Mouse (Mus musculus): Measurements from ENCODE around the gene Man1a2. TPM values are rescaled to one million over a fixed set of nuclear protein-coding genes. Genes with fewer than 3 reads are reported as not detected.

The Man1a2 gene
- polyA plus RNA-seq, 1 experiment, result 33.7 TPM

- peak in 1 of 2 experiments; percentile 28 for DNase-seq (ENCODE audit: extremely low spot score in 1 of 2, low spot score in 1 of 2)
Measured at GRCm38 (mm10) chr3:100572571-100573183, 112.6 kb downstream of the Man1a2 start.

- DNase-seq (ENCODE audit: extremely low spot score in 1 of 2, low spot score in 1 of 2), result peak in 1 of 2 experiments; percentile 42
Measured at GRCm38 (mm10) chr3:100568443-100569390, 116.6 kb downstream of the Man1a2 start.

- DNase-seq (ENCODE audit: extremely low spot score in 1 of 2, low spot score in 1 of 2), result peak in 1 of 2 experiments; percentile 19
Measured at GRCm38 (mm10) chr3:100563565-100563964, 121.7 kb downstream of the Man1a2 start.

DNA sequence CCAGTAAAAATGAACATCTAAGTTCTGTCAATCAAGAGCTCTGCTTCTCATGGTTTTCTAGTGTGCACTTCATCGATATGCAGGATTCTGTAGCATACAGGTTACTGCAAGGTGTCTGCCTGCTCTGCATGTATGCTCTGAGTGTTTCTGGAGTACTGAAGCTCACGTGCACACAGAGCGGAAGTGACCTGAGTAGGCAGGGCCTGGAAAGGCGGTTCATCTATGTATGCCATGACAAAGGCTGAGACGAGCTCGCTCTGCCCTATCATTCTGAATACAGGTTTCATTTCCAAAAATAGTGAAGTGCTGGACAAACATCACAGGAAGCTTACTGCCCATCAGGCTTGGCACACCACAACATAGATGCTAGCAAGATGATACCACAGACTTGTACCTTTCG, 122.8 kb downstream of the Man1a2 start:
- DNase-seq (ENCODE audit: extremely low spot score in 1 of 2, low spot score in 1 of 2), result no peak

- DNase-seq (ENCODE audit: extremely low spot score in 1 of 2, low spot score in 1 of 2), result no peak
Measured at GRCm38 (mm10) chr3:100561561-100562175, 123.6 kb downstream of the Man1a2 start.

GRCm38 (mm10) chr3:100559431-100559830, 125.9 kb downstream of the Man1a2 start:
- DNase-seq (ENCODE audit: extremely low spot score in 1 of 2, low spot score in 1 of 2), result no peak

- DNase-seq (ENCODE audit: extremely low spot score in 1 of 2, low spot score in 1 of 2), result no peak
Measured at GRCm38 (mm10) chr3:100558211-100558708, 127.0 kb downstream of the Man1a2 start.

GRCm38 (mm10) chr3:100554843-100555242, 130.5 kb downstream of the Man1a2 start:
- peak in 1 of 2 experiments; percentile 65 for DNase-seq (ENCODE audit: extremely low spot score in 1 of 2, low spot score in 1 of 2)

DNA sequence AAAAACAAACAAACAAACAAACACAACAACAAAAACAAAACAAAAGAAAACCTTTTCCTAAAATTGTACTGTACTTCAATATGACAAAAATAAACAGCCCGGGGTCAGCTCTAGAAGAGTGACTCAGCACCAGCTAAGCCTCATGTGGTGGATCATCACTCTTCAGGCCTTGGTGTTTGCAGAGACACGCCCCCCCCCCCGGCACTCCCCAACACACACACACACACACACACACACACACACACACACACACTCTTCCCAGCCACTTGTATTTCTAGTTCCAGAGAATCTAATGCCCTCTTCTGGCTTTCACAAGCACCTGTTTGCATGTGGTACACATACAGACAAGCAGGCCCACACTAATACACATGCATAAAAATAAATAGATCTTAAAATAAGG, 133.1 kb downstream of the Man1a2 start:
- DNase-seq (ENCODE audit: extremely low spot score in 1 of 2, low spot score in 1 of 2), result no peak

- no peak for DNase-seq (ENCODE audit: extremely low spot score in 1 of 2, low spot score in 1 of 2)
Measured at GRCm38 (mm10) chr3:100547913-100548292, 137.4 kb downstream of the Man1a2 start.

GRCm38 (mm10) chr3:100547162-100547912, 138.0 kb downstream of the Man1a2 start:
- DNase-seq (ENCODE audit: extremely low spot score in 1 of 2, low spot score in 1 of 2), result no peak

DNA sequence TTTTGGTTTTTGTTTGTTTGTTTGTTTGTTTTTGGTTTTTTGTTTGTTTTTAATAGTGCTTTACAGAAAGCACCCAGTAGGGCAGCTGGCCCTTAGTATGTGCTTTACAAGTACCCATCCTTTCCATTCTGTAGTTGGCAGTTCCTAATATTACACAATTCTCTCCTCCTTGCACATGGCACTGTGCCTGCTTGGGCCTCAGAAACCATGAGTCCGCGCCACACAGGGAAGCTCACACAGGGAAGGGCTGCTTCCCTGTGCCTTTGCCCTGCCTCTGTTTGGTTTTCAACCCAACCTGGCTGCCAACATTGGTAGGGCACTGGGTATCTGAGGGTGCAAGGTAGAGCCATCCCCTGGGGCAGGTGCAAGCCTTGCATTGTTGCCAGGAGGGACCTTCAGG, 148.6 kb downstream of the Man1a2 start:
- no peak for DNase-seq (ENCODE audit: extremely low spot score in 1 of 2, low spot score in 1 of 2)

GRCm38 (mm10) chr3:100535902-100536301, 149.4 kb downstream of the Man1a2 start:
- no peak for DNase-seq (ENCODE audit: extremely low spot score in 1 of 2, low spot score in 1 of 2)

GRCm38 (mm10) chr3:100535298-100535697, 150.0 kb downstream of the Man1a2 start:
- no peak for DNase-seq (ENCODE audit: extremely low spot score in 1 of 2, low spot score in 1 of 2)

- DNase-seq (ENCODE audit: extremely low spot score in 1 of 2, low spot score in 1 of 2), result no peak
Measured at GRCm38 (mm10) chr3:100534394-100534793, 150.9 kb downstream of the Man1a2 start.

- DNase-seq (ENCODE audit: extremely low spot score in 1 of 2, low spot score in 1 of 2), result peak in 1 of 2 experiments; percentile 15
Measured at GRCm38 (mm10) chr3:100533429-100533828, 151.9 kb downstream of the Man1a2 start.

DNA sequence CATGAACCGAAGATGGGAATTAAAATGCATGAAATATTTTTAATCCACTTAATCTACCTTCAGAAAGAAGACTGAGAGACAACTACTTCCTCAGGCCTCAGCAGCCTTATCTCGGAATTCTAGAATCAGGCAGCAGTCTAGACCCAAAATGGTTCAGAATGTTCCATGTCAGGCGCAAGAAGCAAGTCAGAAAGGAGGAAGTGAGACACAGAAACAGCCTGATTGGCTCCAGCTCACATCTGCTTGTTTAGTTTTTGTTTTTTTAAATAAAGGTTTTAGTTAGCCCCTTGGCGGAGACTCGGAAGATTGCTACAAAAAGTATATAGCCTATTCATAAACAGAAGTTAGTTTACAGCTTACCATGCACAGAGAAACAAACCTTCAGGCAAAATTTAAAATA, 154.4 kb downstream of the Man1a2 start:
- no peak for DNase-seq (ENCODE audit: extremely low spot score in 1 of 2, low spot score in 1 of 2)

DNA sequence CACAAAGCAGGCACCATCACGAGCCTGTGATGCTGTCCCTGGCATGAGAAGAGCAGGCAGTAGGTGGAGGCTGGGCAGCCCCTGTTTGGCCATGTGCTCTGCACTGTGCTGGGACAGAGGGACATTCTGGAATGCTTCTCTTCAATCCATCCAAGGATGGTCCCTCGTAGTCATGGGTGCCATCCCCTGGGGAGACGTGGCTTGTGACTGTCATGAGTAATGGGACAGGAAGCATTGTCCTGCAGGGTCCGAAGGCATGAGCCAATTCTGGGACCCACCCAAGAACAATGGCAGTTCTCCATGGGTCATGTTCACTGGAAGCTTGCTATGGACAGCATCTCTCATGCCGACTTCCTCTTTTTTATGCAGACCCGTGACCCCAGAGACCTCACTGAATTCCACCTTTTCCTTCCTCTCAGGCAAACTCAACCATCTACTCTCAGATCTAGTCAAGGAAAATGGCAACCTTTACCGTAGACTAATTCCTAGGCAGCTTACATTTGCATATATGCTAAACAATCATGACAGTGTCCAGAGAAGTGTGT, 155.0 kb downstream of the Man1a2 start:
- no peak for DNase-seq (ENCODE audit: extremely low spot score in 1 of 2, low spot score in 1 of 2)

DNA sequence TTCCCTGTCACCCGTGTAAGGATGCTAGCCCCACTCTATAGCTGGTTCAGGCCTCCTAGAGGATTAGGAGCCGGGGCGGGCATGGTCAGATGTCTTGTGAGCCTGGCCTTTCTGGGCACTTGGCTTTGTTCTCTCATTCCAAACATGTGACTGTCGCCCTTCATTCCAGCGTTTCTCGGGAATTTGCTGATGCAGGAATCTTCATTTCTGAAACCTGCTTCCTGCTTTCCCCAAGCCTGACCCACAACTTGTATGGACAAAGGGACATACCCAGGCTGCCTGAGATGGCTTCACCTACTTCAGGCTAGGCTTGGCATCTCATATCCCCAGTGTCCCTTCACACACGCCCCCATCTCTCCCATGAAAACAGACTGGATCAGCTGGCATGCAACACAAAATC, 162.6 kb downstream of the Man1a2 start:
- DNase-seq (ENCODE audit: extremely low spot score in 1 of 2, low spot score in 1 of 2), result no peak

DNA sequence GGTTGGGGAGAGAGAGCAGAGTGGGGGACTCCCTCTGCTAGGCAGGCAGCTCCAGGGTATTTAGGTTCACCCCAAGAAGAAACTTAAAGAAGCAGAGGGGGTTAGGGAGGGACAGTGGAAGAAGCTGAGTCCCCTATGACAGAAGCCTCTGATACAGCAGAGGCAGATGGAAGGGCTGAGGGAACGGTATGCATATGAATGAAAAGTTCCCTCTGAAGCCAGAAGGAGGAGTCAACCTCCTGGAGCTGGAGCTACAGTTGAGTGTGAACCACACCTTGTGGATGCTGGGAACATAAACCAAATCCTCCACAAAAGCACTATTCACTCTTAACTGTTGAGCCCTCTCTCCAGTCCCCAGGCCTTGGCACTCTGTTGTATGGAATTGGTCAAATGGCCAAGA, 163.7 kb downstream of the Man1a2 start:
- no peak for DNase-seq (ENCODE audit: extremely low spot score in 1 of 2, low spot score in 1 of 2)

All from frontal cortex, adult 2 months (tissue).